Mouse (Mus musculus): Measurements from ENCODE around the gene Opn4. TPM values are rescaled to one million over a fixed set of nuclear protein-coding genes. Genes with fewer than 3 reads are reported as not detected.

Gene Opn4
- not detected in 2 replicates for polyA plus RNA-seq (2014; fragmentation: Nextera tagmentation; extraction: Ambion mirVana)

DNA sequence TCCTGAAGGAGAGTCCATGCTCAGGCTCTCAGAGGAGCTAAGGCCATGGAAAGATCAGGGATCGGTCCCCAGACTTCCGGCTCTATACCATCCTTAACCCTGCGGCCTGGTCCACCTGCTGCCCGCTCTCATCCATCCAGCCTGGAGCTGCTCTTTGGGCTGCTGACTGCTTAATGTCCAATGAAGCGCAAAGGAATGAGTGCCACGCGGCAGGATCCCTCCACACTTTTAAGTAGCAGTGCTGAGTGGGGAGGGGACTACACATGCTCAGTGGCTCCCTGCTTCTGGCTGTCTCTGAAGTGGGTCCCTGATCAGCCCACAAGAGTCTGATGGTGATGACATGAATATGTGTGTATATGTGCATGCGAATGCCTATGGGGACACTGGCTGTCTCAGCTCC lies at the start of gene Opn4:
Gene Opn4 (minus strand): TSS at position 202 of the 400 bp plus-strand sequence.
- no peak for ATAC-seq (ENCODE audit: low read depth)
- no peak within 1 kb of the TSS for H3K27ac ChIP-seq (ENCODE audit: low read depth, low read length)
- H3K36me3 ChIP-seq (ENCODE audit: control insufficient read depth, insufficient read depth, low read length): no peaks in the 10 kb centered on the region
- no peaks in the 10 kb centered on the region for H3K4me1 ChIP-seq (ENCODE audit: control insufficient read depth, insufficient read depth, low read length)
- WGBS: 79% methylated on average over 8 of the region's 8 CpGs
- no peaks in the 10 kb centered on the region for H3K27me3 ChIP-seq (ENCODE audit: control insufficient read depth, insufficient read depth, low read length)
- no peak within 1 kb of the TSS for H3K4me3 ChIP-seq (ENCODE audit: low read depth, low read length)
- no peak within 1 kb of the TSS for H3K9ac ChIP-seq (replicated peaks; ENCODE audit: low read depth, low read length)
- H3K4me2 ChIP-seq (ENCODE audit: low read depth, low read length): no peak within 1 kb of the TSS
- no peaks in the 10 kb centered on the region for H3K9me3 ChIP-seq (ENCODE audit: control insufficient read depth, low read length)

DNA sequence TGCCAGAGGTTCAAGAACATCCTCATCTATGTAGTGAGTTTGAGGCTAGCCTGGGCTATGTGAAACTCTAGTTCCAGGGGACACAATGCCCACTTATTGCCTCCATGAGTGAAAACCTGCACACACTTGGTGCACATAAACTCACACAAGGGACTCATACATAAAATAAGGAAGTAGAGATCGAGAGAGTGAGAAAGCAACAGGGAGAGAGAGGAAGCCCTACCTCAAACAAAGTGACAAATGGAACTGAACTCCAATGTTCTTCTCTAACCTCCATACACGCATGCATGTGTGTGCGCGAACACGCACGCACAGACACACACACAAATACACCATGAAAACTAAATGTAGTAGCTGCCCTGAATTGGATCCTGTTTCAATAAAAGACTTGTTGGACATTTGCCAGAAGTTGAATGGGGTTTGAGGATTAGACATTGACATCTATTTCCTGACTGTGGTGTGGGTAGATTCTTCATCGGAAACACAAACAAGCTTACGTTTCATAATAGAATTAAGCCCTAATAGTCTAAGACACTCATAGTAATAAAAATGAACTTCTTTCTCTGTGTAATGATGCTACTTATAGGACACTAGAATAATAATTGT lies 48.0 kb upstream of the Opn4 start:
- no peaks in the 10 kb centered on the region for H3K9me3 ChIP-seq (ENCODE audit: control insufficient read depth, low read length)
- no peak for ATAC-seq (ENCODE audit: low read depth)
- H3K9ac ChIP-seq (replicated peaks; ENCODE audit: low read depth, low read length): no peak overlapping the region
- H3K4me3 ChIP-seq (ENCODE audit: low read depth, low read length): no peak overlapping the region
- no peak overlapping the region for H3K4me2 ChIP-seq (ENCODE audit: low read depth, low read length)
- 88% methylated on average over 8 of the region's 8 CpGs for WGBS
- no peaks in the 10 kb centered on the region for H3K4me1 ChIP-seq (ENCODE audit: control insufficient read depth, insufficient read depth, low read length)
- H3K27me3 ChIP-seq (ENCODE audit: control insufficient read depth, insufficient read depth, low read length): no peaks in the 10 kb centered on the region
- no peak overlapping the region for H3K27ac ChIP-seq (ENCODE audit: low read depth, low read length)
- no peaks in the 10 kb centered on the region for H3K36me3 ChIP-seq (ENCODE audit: control insufficient read depth, insufficient read depth, low read length)

GRCm38 (mm10) chr14:34644140-34644539 lies 44.2 kb upstream of the Opn4 start:
- no peaks in the 10 kb centered on the region for H3K27me3 ChIP-seq (ENCODE audit: control insufficient read depth, insufficient read depth, low read length)
- no peak overlapping the region for H3K9ac ChIP-seq (replicated peaks; ENCODE audit: low read depth, low read length)
- no peak overlapping the region for H3K4me3 ChIP-seq (ENCODE audit: low read depth, low read length)
- WGBS: 77% methylated on average over 7 of the region's 7 CpGs
- no peaks in the 10 kb centered on the region for H3K36me3 ChIP-seq (ENCODE audit: control insufficient read depth, insufficient read depth, low read length)
- no peak overlapping the region for H3K4me2 ChIP-seq (ENCODE audit: low read depth, low read length)
- no peak for ATAC-seq (ENCODE audit: low read depth)
- no peaks in the 10 kb centered on the region for H3K4me1 ChIP-seq (ENCODE audit: control insufficient read depth, insufficient read depth, low read length)
- no peak overlapping the region for H3K27ac ChIP-seq (ENCODE audit: low read depth, low read length)
- no peaks in the 10 kb centered on the region for H3K9me3 ChIP-seq (ENCODE audit: control insufficient read depth, low read length)

DNA sequence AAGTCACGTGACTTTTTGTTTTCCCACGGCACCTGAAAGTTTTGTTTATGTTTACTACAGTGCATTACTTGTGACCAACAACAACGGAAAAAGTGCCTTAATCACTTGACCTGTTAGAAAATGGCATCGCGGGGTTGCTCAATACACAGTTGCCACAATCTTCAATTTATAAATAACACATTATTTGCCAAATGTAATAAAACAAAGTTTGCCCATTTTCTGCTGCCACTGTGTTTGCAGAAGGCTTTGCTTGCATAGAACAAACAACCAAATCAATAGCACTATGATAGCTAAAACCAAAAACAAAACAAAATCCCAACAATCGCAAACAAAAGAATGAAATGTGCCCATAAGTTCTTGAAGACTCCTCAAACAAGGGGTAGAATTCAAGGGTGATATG lies 35.8 kb upstream of the Opn4 start:
- 89% methylated on average over 6 of the region's 6 CpGs for WGBS
- Histone ChIP-seq H3K4me2 (ENCODE audit: low read depth, low read length) (no peak overlapping the region), H3K9me3 (ENCODE audit: control insufficient read depth, low read length) (no peaks in the 10 kb centered on the region), H3K4me3 (ENCODE audit: low read depth, low read length) (no peak overlapping the region), H3K4me1 (ENCODE audit: control insufficient read depth, insufficient read depth, low read length) (no peaks in the 10 kb centered on the region), H3K36me3 (ENCODE audit: control insufficient read depth, insufficient read depth, low read length) (no peaks in the 10 kb centered on the region), H3K9ac (replicated peaks; ENCODE audit: low read depth, low read length) (no peak overlapping the region), H3K27me3 (ENCODE audit: control insufficient read depth, insufficient read depth, low read length) (no peaks in the 10 kb centered on the region), H3K27ac (ENCODE audit: low read depth, low read length) (no peak overlapping the region)
- no peak for ATAC-seq (ENCODE audit: low read depth)

DNA sequence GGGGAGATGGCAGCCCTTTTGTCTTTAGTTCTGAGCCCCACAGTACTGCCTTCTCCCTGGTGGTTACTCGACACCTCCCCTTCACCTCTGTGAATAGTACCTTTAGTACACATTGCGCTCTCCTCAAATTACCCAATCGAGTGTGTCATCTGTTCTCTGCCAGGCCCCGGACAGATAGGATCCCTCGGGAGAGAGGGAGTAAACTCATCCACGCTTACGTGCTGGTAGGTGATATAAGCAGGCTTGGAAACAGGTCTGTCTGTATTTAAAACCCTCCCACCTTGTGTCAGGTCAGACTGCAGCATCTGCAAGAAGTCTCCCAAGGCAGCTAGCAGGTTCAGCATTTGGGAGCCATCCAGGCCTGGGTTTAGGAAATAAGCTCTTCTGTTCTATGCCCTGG lies 35.2 kb upstream of the Opn4 start:
- Histone ChIP-seq H3K4me3 (ENCODE audit: low read depth, low read length) (no peak overlapping the region), H3K4me2 (ENCODE audit: low read depth, low read length) (no peak overlapping the region), H3K27me3 (ENCODE audit: control insufficient read depth, insufficient read depth, low read length) (no peaks in the 10 kb centered on the region), H3K36me3 (ENCODE audit: control insufficient read depth, insufficient read depth, low read length) (no peaks in the 10 kb centered on the region), H3K4me1 (ENCODE audit: control insufficient read depth, insufficient read depth, low read length) (no peaks in the 10 kb centered on the region), H3K9me3 (ENCODE audit: control insufficient read depth, low read length) (no peaks in the 10 kb centered on the region), H3K27ac (ENCODE audit: low read depth, low read length) (no peak overlapping the region), H3K9ac (replicated peaks; ENCODE audit: low read depth, low read length) (no peak overlapping the region)
- 42% methylated on average over 7 of the region's 7 CpGs for WGBS
- no peak for ATAC-seq (ENCODE audit: low read depth)

GRCm38 (mm10) chr14:34632722-34633448 lies 32.9 kb upstream of the Opn4 start:
- no peaks in the 10 kb centered on the region for H3K4me1 ChIP-seq (ENCODE audit: control insufficient read depth, insufficient read depth, low read length)
- no peaks in the 10 kb centered on the region for H3K27me3 ChIP-seq (ENCODE audit: control insufficient read depth, insufficient read depth, low read length)
- H3K27ac ChIP-seq (ENCODE audit: low read depth, low read length): no peak overlapping the region
- WGBS: 84% methylated on average over 10 of the region's 10 CpGs
- no peaks in the 10 kb centered on the region for H3K36me3 ChIP-seq (ENCODE audit: control insufficient read depth, insufficient read depth, low read length)
- H3K4me2 ChIP-seq (ENCODE audit: low read depth, low read length): no peak overlapping the region
- no peak overlapping the region for H3K4me3 ChIP-seq (ENCODE audit: low read depth, low read length)
- ATAC-seq (ENCODE audit: low read depth): no peak
- H3K9ac ChIP-seq (replicated peaks; ENCODE audit: low read depth, low read length): no peak overlapping the region
- H3K9me3 ChIP-seq (ENCODE audit: control insufficient read depth, low read length): no peaks in the 10 kb centered on the region

DNA sequence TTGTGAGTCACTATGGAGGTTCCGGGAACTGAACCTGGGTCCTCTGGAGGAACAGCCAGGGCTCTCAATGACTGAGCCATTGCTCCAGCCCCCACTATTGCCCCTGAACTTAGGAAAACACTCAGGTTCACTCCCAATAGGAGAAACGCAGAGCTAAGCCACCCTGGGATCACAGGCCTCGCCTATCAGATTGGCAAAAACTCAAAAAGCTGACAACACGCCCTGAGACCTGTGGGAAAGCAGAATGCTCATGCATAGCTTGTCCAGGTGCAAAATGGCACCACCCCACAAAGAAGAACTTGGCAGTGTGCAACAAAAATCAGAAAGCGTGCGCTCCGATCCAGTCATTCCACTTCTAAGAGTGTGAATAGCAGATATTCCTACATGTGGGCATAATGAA lies 26.9 kb upstream of the Opn4 start:
- Histone ChIP-seq H3K4me2 (ENCODE audit: low read depth, low read length) (no peak overlapping the region), H3K27ac (ENCODE audit: low read depth, low read length) (no peak overlapping the region), H3K4me3 (ENCODE audit: low read depth, low read length) (no peak overlapping the region), H3K36me3 (ENCODE audit: control insufficient read depth, insufficient read depth, low read length) (no peaks in the 10 kb centered on the region), H3K9me3 (ENCODE audit: control insufficient read depth, low read length) (no peaks in the 10 kb centered on the region), H3K27me3 (ENCODE audit: control insufficient read depth, insufficient read depth, low read length) (no peaks in the 10 kb centered on the region), H3K4me1 (ENCODE audit: control insufficient read depth, insufficient read depth, low read length) (no peaks in the 10 kb centered on the region), H3K9ac (replicated peaks; ENCODE audit: low read depth, low read length) (no peak overlapping the region)
- ATAC-seq (ENCODE audit: low read depth): no peak
- 92% methylated on average over 7 of the region's 7 CpGs for WGBS

GRCm38 (mm10) chr14:34623531-34624210 lies 23.7 kb upstream of the Opn4 start:
- Histone ChIP-seq H3K4me3 (ENCODE audit: low read depth, low read length) (no peak overlapping the region), H3K9ac (replicated peaks; ENCODE audit: low read depth, low read length) (no peak overlapping the region), H3K36me3 (ENCODE audit: control insufficient read depth, insufficient read depth, low read length) (no peaks in the 10 kb centered on the region), H3K4me1 (ENCODE audit: control insufficient read depth, insufficient read depth, low read length) (no peaks in the 10 kb centered on the region), H3K27ac (ENCODE audit: low read depth, low read length) (no peak overlapping the region), H3K9me3 (ENCODE audit: control insufficient read depth, low read length) (no peaks in the 10 kb centered on the region), H3K4me2 (ENCODE audit: low read depth, low read length) (no peak overlapping the region), H3K27me3 (ENCODE audit: control insufficient read depth, insufficient read depth, low read length) (no peaks in the 10 kb centered on the region)
- no peak for ATAC-seq (ENCODE audit: low read depth)
- 80% methylated on average over 16 of the region's 16 CpGs for WGBS

- 92% methylated on average over 5 of the region's 5 CpGs for WGBS
- Histone ChIP-seq H3K9ac (replicated peaks; ENCODE audit: low read depth, low read length) (no peak overlapping the region), H3K4me3 (ENCODE audit: low read depth, low read length) (no peak overlapping the region), H3K4me1 (ENCODE audit: control insufficient read depth, insufficient read depth, low read length) (no peaks in the 10 kb centered on the region), H3K27me3 (ENCODE audit: control insufficient read depth, insufficient read depth, low read length) (no peaks in the 10 kb centered on the region), H3K9me3 (ENCODE audit: control insufficient read depth, low read length) (no peaks in the 10 kb centered on the region), H3K27ac (ENCODE audit: low read depth, low read length) (no peak overlapping the region), H3K4me2 (ENCODE audit: low read depth, low read length) (no peak overlapping the region), H3K36me3 (ENCODE audit: control insufficient read depth, insufficient read depth, low read length) (no peaks in the 10 kb centered on the region)
- no peak for ATAC-seq (ENCODE audit: low read depth)
These were observed 23.1 kb upstream of the Opn4 start for GRCm38 (mm10) chr14:34623074-34623473.
